Mouse (Mus musculus): ENCODE measurements around the gene Llgl1. TPM values are rescaled to one million over a fixed set of nuclear protein-coding genes. Genes with fewer than 3 reads are reported as not detected.
A peak's percentile ranks its signal among the peaks of the same experiment; 100 is the strongest.

Gene Llgl1
- polyA plus RNA-seq, 1 experiment from 2014 or later = 152 TPM

DNA sequence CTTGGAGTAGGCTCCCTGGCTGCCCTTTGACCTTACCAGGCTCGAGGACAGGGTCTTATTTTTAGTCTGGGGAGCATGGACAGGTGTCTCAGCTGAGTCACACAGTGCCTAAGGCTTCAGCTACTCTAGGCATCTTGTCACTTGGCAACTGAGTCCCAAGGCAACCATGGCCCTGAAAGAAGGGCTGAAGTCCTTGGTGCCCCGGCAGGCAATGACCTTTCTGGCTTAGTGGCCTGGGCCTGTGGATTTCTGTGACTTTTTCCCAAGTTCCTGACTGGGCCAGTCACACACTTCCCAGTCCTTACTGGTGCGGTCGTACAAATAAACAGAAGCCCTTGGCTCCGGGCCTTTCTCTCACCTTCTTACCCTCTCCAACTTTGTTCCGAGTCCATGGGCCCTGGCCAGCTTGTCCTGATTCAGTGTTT is 29.7 kb downstream of the Llgl1 start:
- 76% methylated on average over 6 of the region's 6 CpGs for WGBS
- no peak for DNase-seq (ENCODE audit: low spot score)
- H3K27ac ChIP-seq = peak overlapping the region; percentile 90; the same call in 1 of the 2 replicates
- peak overlapping the region; percentile 75 for H3K4me3 ChIP-seq
- no peaks in the 10 kb centered on the region for H3K27me3 ChIP-seq (ENCODE audit: insufficient read depth, poor library complexity, severe bottlenecking)
- no peaks in the 10 kb centered on the region for H3K9me3 ChIP-seq
- peaks cover 50% of the 10 kb centered on the region for H3K36me3 ChIP-seq
- peaks cover 35% of the 10 kb centered on the region for H3K4me1 ChIP-seq (replicated peaks)

DNA sequence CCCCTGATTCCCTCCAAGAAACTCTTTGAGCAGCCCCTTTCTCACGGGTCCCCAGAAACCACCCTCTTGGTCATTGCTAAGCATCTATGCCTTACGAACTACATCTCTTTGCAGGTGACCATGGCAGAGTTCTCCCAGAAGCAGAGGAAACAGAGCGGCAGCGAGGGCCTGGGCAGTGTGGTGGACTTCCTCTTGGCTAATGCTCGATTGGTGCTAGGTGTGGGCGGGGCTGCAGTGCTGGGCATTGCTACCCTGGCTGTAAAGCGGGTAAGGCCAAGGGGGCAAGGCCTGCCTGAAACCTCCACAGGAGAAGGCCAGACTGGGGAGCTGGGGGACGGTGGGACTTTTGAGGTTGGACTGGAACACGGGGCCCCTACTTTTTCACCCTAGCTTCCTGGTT is 30.6 kb downstream of the Llgl1 start:
- Histone ChIP-seq H3K4me3 (no peak overlapping the region), H3K36me3 (peaks cover 42% of the 10 kb centered on the region), H3K9me3 (no peaks in the 10 kb centered on the region), H3K4me1 (replicated peaks) (peaks cover 35% of the 10 kb centered on the region), H3K27ac (no peak overlapping the region), H3K27me3 (ENCODE audit: insufficient read depth, poor library complexity, severe bottlenecking) (no peaks in the 10 kb centered on the region)
- WGBS = 84% methylated on average over 9 of the region's 9 CpGs
- no peak for DNase-seq (ENCODE audit: low spot score)

DNA sequence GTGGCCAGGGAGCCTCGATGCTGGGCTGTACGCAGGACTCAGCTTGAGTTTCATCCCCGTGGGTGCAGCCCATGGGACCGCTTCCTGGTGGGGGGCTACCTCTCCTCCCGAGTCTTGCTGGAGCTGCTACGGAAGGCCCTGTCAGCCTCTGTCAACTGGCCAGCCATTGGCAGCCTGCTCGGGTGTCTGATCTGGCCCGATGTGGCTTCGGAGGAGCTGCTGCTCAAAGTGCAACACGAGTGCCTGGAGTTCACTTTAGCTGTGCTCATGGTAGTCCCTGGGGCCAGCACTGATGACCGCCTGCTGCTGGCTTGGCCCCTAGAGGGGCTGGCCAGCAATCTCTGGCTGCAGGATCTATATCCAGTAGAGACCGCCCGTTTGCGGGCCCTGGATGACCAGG is 31.7 kb downstream of the Llgl1 start:
- Histone ChIP-seq H3K4me1 (replicated peaks) (peaks cover 31% of the 10 kb centered on the region), H3K4me3 (no peak overlapping the region), H3K9me3 (no peaks in the 10 kb centered on the region), H3K27me3 (ENCODE audit: insufficient read depth, poor library complexity, severe bottlenecking) (no peaks in the 10 kb centered on the region), H3K27ac (no peak overlapping the region), H3K36me3 (peaks cover 41% of the 10 kb centered on the region)
- WGBS = 92% methylated on average over 14 of the region's 14 CpGs
- DNase-seq (ENCODE audit: low spot score) = no peak

DNA sequence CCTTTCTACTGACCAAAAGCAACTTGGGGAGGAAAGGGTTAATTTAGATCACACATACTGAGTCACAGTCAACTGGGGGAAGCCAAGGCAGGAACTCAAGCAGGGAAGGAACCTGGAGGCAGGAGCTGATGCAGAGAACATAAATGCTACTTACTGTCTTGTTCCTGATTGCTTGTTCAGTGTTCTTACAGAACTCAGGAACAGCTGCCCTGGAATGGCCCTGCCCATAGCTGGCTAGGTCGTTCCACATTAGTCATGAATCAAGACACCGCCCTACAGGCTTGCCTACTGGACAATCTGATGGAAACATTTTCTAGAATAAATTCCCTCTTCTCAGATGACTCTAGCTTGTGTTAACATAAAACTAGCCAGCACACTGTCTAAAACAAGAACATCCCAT is 34.7 kb downstream of the Llgl1 start:
- Histone ChIP-seq H3K36me3 (peaks cover 59% of the 10 kb centered on the region), H3K4me3 (no peak overlapping the region), H3K4me1 (replicated peaks) (peaks cover 5% of the 10 kb centered on the region), H3K27me3 (ENCODE audit: insufficient read depth, poor library complexity, severe bottlenecking) (no peaks in the 10 kb centered on the region), H3K27ac (no peak overlapping the region), H3K9me3 (no peaks in the 10 kb centered on the region)
- WGBS = 85% methylated on average over 2 of the region's 2 CpGs
- DNase-seq (ENCODE audit: low spot score) = no peak

DNA sequence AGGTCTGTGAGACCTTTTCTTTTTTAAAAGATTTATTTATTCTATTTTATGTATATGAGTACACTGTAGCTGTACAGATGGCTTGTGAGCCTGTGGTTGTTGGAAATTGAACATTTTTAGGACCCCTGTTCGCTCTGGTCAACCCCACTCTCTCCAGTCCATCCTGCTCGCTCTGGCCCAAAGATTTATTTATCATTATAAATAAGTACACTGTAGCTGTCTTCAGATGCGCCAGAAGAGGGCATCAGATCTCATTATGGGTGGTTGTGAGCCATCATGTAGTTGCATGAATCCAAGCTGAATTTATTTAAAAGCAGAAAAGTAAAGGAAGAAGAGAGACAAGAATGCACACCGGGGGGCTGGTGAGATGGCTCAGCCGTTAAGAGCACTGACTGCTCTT is 35.7 kb downstream of the Llgl1 start:
- Histone ChIP-seq H3K27ac (no peak overlapping the region), H3K4me1 (replicated peaks) (no peaks in the 10 kb centered on the region), H3K9me3 (no peaks in the 10 kb centered on the region), H3K27me3 (ENCODE audit: insufficient read depth, poor library complexity, severe bottlenecking) (no peaks in the 10 kb centered on the region), H3K36me3 (peaks cover 68% of the 10 kb centered on the region), H3K4me3 (no peak overlapping the region)
- DNase-seq (ENCODE audit: low spot score) = no peak
- 79% methylated on average over 5 of the region's 5 CpGs for WGBS

DNA sequence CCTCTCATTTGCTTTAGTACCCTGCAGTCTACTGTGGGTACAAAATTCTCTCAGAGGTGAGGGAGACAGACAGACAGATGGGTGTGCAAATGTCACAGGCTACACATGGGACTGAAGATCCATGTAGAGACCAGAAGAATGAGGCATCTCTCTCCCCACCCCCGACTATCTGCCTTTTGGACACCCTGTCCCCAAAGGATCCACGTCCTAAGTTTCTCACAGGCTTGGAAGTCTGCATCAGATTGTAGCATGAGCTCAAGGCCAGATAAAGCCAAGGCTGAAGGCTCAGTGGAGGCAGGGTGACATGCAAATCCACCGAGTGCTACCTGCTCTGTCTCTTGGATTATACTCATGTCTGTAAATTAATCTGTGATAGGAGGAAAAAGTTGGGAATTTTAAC is 37.0 kb downstream of the Llgl1 start:
- Histone ChIP-seq H3K9me3 (no peaks in the 10 kb centered on the region), H3K27ac (no peak overlapping the region), H3K4me1 (replicated peaks) (no peaks in the 10 kb centered on the region), H3K27me3 (ENCODE audit: insufficient read depth, poor library complexity, severe bottlenecking) (no peaks in the 10 kb centered on the region), H3K4me3 (no peak overlapping the region), H3K36me3 (peaks cover 68% of the 10 kb centered on the region)
- no peak for DNase-seq (ENCODE audit: low spot score)
- 76% methylated on average over 3 of the region's 3 CpGs for WGBS

DNA sequence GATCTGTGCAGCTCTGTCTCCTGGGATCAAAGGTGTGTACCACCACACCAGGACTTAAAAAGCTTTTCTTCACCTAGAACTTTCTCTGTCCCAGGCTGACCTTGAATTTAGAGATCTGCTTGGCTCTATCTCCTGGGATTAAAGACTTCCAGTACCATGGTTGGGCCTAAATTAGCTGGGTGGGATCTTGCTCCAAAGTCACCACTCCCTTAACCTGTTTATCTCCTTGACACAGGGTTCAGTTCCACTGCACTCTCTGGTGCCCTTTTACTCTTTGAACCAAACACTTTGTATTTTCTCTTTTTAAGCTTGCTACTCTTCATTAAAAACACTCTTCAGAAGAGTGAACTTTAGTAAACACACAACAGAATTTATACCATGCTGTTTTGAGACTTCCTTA is 37.9 kb downstream of the Llgl1 start:
- H3K36me3 ChIP-seq = peaks cover 69% of the 10 kb centered on the region
- no peaks in the 10 kb centered on the region for H3K27me3 ChIP-seq (ENCODE audit: insufficient read depth, poor library complexity, severe bottlenecking)
- no peak overlapping the region for H3K27ac ChIP-seq
- H3K4me3 ChIP-seq = no peak overlapping the region
- H3K4me1 ChIP-seq (replicated peaks) = no peaks in the 10 kb centered on the region
- H3K9me3 ChIP-seq = no peaks in the 10 kb centered on the region
- no peak for DNase-seq (ENCODE audit: low spot score)

DNA sequence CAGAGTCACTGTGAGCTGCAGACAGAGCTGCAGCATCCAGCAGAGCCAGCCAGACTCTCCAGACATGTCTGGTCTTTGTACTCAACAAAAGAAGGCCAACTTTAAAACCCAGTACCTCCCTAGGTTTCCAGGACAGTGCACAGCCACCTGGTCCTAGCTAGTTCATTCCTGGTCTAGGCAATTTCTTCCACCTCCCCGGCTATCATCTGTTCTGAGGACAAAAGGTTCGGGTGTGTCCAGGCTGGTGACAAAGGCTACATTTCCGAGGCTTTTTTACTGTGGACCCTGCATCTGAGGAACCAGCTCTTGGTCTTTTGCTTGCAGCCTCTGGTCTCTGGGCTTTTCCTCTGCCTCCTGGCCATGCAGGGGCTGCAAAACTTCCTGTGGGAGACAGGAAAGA is 40.8 kb downstream of the Llgl1 start:
- no peaks in the 10 kb centered on the region for H3K4me1 ChIP-seq (replicated peaks)
- H3K27me3 ChIP-seq (ENCODE audit: insufficient read depth, poor library complexity, severe bottlenecking) = no peaks in the 10 kb centered on the region
- DNase-seq (ENCODE audit: low spot score) = no peak
- H3K9me3 ChIP-seq = no peaks in the 10 kb centered on the region
- no peak overlapping the region for H3K27ac ChIP-seq
- 89% methylated on average over 3 of the region's 3 CpGs for WGBS
- H3K36me3 ChIP-seq = peaks cover 79% of the 10 kb centered on the region
- H3K4me3 ChIP-seq = no peak overlapping the region

DNA sequence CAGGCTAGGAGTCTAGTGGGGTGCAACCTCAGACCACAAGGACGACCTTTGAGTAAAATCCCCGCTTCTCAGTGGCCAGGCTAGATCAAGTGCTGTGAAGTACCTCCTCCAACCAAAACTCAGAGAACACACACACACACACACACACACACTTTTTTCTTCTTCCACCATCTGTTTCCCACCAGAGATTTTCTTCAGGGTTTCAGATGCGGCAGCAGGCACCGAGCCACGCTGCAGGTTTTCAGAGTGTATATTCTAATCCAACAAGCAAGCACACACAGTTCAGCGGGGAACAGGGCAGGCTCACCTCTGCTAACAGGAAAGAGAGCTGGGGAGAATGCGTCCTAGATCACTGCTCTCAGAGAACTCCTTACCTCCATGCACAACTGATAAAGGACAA is 56.0 kb downstream of the Llgl1 start:
- WGBS = 94% methylated on average over 7 of the region's 7 CpGs
- no peaks in the 10 kb centered on the region for H3K9me3 ChIP-seq
- peaks cover 97% of the 10 kb centered on the region for H3K36me3 ChIP-seq
- H3K27ac ChIP-seq = no peak overlapping the region
- H3K4me1 ChIP-seq (replicated peaks) = no peaks in the 10 kb centered on the region
- no peak overlapping the region for H3K4me3 ChIP-seq
- DNase-seq (ENCODE audit: low spot score) = no peak
- H3K27me3 ChIP-seq (ENCODE audit: insufficient read depth, poor library complexity, severe bottlenecking) = no peaks in the 10 kb centered on the region

DNA sequence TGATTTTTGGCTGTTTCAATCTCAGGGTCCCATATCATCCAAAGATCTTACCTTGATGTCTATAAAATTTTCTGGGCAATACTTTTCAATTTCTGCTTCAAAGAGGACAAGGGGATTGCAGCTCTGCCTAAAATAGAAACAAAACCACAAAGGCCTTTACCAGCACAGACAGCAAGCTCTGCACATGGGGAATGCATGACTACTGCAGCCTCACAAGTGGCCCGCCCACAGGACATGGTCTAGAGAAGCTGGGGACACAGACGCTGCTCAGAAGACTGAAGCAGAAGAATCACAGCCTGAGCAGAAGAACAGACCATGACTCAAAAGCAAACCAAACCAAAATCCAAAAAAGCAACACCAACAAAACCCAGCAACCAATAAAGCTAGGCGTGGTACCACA is 62.2 kb downstream of the Llgl1 start:
- Histone ChIP-seq H3K4me1 (replicated peaks) (no peaks in the 10 kb centered on the region), H3K36me3 (peaks cover 78% of the 10 kb centered on the region), H3K27me3 (ENCODE audit: insufficient read depth, poor library complexity, severe bottlenecking) (no peaks in the 10 kb centered on the region), H3K27ac (no peak overlapping the region), H3K9me3 (peaks cover 4% of the 10 kb centered on the region; the same call in 1 of the 2 replicates), H3K4me3 (no peak overlapping the region)
- whole genome bisulfite sequencing = 91% methylated on average over 3 of the region's 3 CpGs
- no peak for DNase-seq (ENCODE audit: low spot score)

Other genes starting within 250 kb of the Llgl1 start
- gene Drg2, start 245.1 kb upstream of the Llgl1 start, polyA plus RNA-seq (2016; fragmentation: Nextera tagmentation; extraction: Ambion mirVana) = 131 TPM in 2 replicates
- 0.16 and 0.36 TPM in 2 replicates for gene Myo15, start 230.4 kb upstream of the Llgl1 start, polyA plus RNA-seq (2016; fragmentation: Nextera tagmentation; extraction: Ambion mirVana)
- 31.9 and 33.8 TPM in 2 replicates for gene Alkbh5, start 163.3 kb upstream of the Llgl1 start, polyA plus RNA-seq (2016; fragmentation: Nextera tagmentation; extraction: Ambion mirVana)
- 80.0 and 81.7 TPM in 2 replicates for gene Flii, start 27.5 kb downstream of the Llgl1 start, polyA plus RNA-seq (2016; fragmentation: Nextera tagmentation; extraction: Ambion mirVana)
- gene Mief2, start 28.7 kb downstream of the Llgl1 start, polyA plus RNA-seq (2016; fragmentation: Nextera tagmentation; extraction: Ambion mirVana) = 14.8 and 16.9 TPM in 2 replicates
- 17.8 and 24.3 TPM in 2 replicates for gene Top3a, start 77.6 kb downstream of the Llgl1 start, polyA plus RNA-seq (2016; fragmentation: Nextera tagmentation; extraction: Ambion mirVana)
- gene Smcr8, start 77.8 kb downstream of the Llgl1 start, polyA plus RNA-seq (2016; fragmentation: Nextera tagmentation; extraction: Ambion mirVana) = 6.9 and 8.4 TPM in 2 replicates
- 60.0 and 78.6 TPM in 2 replicates for gene Shmt1, start 112.0 kb downstream of the Llgl1 start, polyA plus RNA-seq (2016; fragmentation: Nextera tagmentation; extraction: Ambion mirVana)
- 31.4 and 33.0 TPM in 2 replicates for gene Dhrs7b, start 130.9 kb downstream of the Llgl1 start, polyA plus RNA-seq (2016; fragmentation: Nextera tagmentation; extraction: Ambion mirVana)
- gene Tmem11, start 179.5 kb downstream of the Llgl1 start, polyA plus RNA-seq (2016; fragmentation: Nextera tagmentation; extraction: Ambion mirVana) = 68.7 and 75.6 TPM in 2 replicates
- 22.1 and 26.3 TPM in 2 replicates for gene Natd1, start 215.0 kb downstream of the Llgl1 start, polyA plus RNA-seq (2016; fragmentation: Nextera tagmentation; extraction: Ambion mirVana)
- gene Map2k3, start 232.3 kb downstream of the Llgl1 start, polyA plus RNA-seq (2016; fragmentation: Nextera tagmentation; extraction: Ambion mirVana) = 55.9 and 67.5 TPM in 2 replicates